Mouse (Mus musculus): ENCODE data around the gene Zbtb43.

Zbtb43 gene

DNA sequence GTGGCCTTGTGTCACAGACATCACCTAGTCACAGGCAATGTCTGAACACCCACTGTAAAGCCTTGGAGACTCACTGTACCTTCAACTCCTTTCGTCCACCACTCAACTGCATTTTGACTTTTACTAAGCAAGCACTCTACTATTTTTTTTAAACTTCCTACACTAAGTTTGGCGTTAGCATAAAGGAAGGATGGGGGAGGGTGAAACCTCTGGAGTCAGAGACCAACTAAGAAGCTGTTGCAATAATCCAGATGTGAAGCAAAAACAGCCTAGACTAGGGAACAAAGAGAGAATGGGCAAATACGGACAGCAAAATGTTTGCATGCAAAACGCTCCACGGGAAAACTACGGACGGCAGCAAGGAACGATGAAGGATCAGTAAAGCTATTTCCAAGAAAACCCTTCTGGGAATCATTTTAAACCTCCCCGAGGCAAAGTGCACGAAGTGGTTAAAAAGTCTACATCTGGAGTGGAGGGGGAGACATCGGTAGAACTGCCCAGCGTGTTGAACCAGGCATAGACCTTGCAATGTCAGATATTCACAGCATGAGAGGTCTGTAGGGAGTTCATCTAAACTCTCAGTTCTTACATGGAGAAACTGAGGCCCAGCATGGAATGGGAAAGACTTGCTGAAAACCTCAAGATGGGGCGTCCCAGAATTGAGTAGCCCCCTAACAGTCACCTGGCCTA is 38.1 kb downstream of the Zbtb43 start:
- peak; percentile 39 for DNase-seq (ENCODE audit: low read depth, low spot score)

DNA sequence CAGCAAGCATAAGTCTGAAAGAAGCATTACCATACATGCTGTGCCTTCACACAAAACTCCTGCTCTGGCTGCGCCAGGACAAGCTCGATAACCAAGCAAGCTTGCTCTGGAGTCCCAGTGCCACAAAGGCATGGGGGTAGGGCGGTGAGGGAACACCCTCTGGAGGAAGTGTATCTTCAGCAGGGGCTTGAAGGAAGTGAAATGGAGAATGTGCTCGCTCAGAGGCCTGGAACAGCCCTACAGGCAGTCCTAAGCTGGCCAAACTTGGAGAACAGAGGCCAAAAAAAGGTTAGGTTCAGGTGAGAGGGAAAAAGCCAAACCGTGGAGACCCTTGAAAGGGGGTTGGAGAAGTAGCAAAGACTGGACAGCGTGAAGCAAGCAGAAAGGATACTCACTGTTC is 39.0 kb downstream of the Zbtb43 start:
- DNase-seq (ENCODE audit: low read depth, low spot score), result peak; percentile 50

DNA sequence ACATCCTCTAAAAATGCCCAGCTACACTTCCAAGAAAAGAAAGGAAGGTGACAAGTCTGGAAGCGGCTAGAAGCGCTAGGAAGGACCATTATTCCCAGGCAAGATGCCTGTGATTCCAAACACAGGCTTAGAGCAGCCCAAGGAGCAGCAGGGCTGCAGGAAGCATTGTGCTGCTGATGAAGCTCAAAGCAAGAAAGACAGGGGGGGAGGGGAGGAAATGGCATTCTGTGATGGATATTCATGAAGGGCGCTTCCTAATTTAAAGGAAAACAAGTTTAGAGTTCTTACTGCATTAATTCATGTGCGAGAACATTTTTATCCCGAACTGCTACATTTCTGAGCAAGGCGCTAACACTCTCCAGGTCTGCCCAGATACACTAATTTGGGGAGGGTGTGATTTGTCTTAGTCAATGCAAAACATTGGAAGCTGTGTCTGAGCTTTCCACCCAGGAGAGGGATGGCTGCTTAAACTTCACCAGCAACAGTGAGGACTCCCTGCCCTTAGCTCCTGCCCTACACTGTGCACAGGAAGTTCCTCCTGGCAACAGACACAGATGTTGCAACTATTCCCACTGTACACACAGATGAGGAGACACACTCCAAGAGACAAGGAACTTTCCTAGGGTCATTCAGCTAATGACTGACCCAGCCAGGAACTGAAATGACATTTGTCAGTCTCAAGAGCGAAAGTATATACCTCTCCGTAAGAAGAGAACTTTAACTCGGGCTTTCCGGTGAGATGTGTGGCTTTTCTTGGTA is 41.5 kb downstream of the Zbtb43 start:
- no peak for DNase-seq (ENCODE audit: low read depth, low spot score)

GRCm38 (mm10) chr2:33417454-33417853 is 50.9 kb downstream of the Zbtb43 start:
- no peak for DNase-seq (ENCODE audit: low read depth, low spot score)

GRCm38 (mm10) chr2:33414019-33414418 is 54.3 kb downstream of the Zbtb43 start:
- no peak for DNase-seq (ENCODE audit: low read depth, low spot score)

DNA sequence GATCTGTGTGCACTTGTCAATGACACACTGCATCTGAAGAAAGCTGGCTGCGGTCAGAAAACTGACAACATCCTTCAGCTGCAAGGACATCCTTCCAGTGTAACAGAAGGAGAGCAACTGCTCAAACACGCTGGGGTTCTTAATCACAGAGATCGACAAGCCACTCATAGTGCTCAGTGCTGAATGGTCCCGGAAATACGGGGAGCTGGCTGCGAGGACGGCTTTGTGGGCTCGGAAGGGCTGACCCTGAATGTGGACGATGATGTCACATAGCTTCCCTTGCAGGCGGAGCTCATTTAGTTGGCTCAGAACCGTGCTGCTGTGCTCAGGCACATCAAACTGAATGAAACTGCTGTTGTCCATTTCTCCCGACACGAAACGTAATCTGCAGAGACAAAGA is 56.2 kb downstream of the Zbtb43 start:
- no peak for DNase-seq (ENCODE audit: low read depth, low spot score)

DNA sequence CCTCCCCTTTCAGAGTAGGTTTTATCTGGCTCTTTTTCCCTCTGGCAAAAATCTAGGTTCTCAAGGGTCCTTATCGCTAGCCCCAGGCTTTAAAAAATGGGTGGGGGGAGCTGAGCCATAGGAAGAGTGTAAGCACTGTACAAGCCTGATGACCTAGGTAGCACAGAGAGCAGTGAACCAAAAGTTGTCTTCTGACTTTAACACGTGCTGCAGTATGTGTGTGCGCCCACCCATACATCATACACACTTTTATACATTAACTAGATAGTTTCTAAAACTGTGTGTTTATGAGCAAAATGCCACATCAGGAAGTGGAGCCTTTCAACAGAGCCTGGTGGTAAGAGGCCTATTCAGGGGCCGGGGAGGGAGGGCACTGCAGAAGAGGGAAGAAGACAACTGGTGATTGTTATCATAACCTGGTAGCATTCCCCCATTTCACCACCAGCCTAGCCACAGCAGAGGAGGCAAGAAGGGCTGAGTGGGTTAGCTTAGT is 64.8 kb downstream of the Zbtb43 start:
- no peak for DNase-seq (ENCODE audit: low read depth, low spot score)

DNA sequence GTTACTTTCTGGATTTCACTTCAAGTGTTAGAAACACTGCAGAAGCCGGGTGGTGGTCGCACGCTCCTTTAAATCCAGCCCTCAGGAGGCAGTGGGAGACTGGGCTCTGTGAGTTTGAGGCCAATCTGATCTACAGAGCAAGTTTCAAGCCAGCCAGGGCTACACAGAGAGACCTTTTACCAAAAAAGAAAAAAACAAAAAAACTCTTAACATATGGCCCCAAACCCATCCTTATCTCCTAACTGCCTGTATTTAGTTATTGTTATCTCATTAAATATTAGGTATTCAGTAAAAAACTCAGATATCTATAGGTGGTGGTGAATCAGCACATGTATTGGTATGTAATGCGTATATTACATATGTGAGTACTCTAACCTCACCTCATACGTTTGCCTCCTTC is 65.7 kb downstream of the Zbtb43 start:
- DNase-seq (ENCODE audit: low read depth, low spot score), result no peak

GRCm38 (mm10) chr2:33402236-33402635 is 66.1 kb downstream of the Zbtb43 start:
- DNase-seq (ENCODE audit: low read depth, low spot score), result peak; percentile 64

GRCm38 (mm10) chr2:33401217-33401616 is 67.1 kb downstream of the Zbtb43 start:
- peak; percentile 17 for DNase-seq (ENCODE audit: low read depth, low spot score)

DNA sequence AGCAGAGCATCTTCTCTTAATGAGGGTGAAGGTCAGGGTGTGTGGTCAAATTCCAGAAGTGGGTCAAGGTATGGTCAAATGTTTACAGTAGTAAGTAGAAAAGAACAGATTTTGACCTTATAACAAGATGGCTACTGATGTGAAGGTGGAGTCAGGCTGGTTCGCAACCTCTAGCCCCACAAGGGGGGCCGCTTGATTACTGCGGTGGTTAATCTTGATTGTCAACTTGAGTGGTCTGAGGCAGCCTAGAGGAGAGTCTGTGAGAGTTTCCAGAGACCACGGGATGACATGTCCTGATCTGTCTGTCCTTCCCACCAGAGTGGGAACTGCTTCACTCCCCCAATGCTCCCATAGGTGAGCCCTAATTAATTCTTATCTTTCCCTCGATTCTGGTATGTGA is 67.8 kb downstream of the Zbtb43 start:
- no peak for DNase-seq (ENCODE audit: low read depth, low spot score)
